Mouse (Mus musculus) macrophage (primary cell): ENCODE results near the gene Cdhr4. TPM values are rescaled to one million over a fixed set of nuclear protein-coding genes. Genes with fewer than 3 reads are reported as not detected.
A peak's percentile ranks its signal among the peaks of the same experiment; 100 is the strongest.

ENCODE experiments used
- H3K27ac ChIP-seq: fragments of 350-480 bp; formaldehyde crosslinking; 2 replicates; pipeline ENCODE4 v1.9.0; 2021
- H3K36me3 ChIP-seq: fragments of 350-480 bp; formaldehyde crosslinking; 2 replicates; pipeline ENCODE4 v1.9.0; 2021; ENCODE audit errors: inconsistent target
- H3K4me3 ChIP-seq: fragments of 350-480 bp; formaldehyde crosslinking; 2 replicates; pipeline ENCODE4 v1.9.0; 2021; ENCODE audit errors: inconsistent target
- H3K79me2 ChIP-seq: fragments of 350-480 bp; formaldehyde crosslinking; 2 replicates; pipeline ENCODE4 v1.9.0; 2021; ENCODE audit errors: inconsistent target
- WGBS: methylation state at CpG from one replicate; pipeline ENCODE4 v1.1.7; 2026; ENCODE audit warnings: inconsistent platforms; ENCODE audit not compliant: missing documents; 5-methylcytosine and 5-hydroxymethylcytosine counted together
- polyA plus RNA-seq: library from polyadenylated mRNA; stranded (reverse); fragments of 250-400 nt; gene quantifications from 3 replicates; pipeline ENCODE4 v1.2.4, GENCODE M21; 2018; ENCODE audit warnings: inconsistent platforms

The Cdhr4 gene
- polyA plus RNA-seq, 1 experiment from 2014 or later = 0.30 TPM

DNA sequence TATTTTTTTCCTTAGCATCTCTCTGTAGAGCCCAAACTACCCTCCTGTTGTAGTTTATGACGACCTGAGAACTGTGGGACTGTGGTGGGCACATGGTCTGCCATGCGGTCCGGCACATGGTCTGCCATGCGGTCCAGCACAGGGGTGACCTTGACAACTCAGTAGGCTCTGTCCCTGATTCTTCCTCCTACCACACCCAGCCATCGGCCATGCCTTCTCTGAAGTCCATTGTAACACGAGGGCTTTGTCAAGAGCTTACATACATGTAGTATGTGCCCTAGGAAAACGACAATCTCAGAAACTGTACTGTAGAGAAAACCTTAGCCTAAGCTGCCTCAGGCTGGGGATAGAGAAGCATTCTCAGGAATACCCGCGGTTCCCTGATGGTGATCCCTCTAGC lies 27.6 kb upstream of the Cdhr4 start:
- H3K27ac ChIP-seq = no peak overlapping the region
- H3K36me3 ChIP-seq = no peaks in the 10 kb centered on the region
- no peaks in the 10 kb centered on the region for H3K79me2 ChIP-seq
- no peak overlapping the region for H3K4me3 ChIP-seq
- 95% methylated on average over 9 of the region's 9 CpGs for WGBS

DNA sequence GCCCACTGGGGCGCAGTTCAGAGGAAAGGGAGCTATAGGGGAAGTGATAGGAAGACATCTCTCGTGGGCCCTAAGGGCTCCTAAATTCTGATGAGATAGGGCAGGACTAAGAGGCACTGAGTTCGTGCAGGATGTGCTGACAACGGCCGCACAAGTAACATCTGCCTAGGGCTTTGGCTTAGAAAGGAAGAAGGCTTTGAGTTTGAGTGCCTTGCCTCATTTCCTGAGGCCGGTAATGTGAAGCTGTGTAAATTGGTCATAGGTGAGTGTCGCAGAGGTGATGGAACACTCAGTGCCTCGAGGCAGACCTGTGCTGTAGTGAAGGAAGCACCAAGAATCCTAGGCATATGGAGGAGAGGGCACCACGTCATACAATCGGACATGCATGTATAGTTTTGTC lies 25.6 kb upstream of the Cdhr4 start:
- 65% methylated on average over 10 of the region's 10 CpGs for WGBS

DNA sequence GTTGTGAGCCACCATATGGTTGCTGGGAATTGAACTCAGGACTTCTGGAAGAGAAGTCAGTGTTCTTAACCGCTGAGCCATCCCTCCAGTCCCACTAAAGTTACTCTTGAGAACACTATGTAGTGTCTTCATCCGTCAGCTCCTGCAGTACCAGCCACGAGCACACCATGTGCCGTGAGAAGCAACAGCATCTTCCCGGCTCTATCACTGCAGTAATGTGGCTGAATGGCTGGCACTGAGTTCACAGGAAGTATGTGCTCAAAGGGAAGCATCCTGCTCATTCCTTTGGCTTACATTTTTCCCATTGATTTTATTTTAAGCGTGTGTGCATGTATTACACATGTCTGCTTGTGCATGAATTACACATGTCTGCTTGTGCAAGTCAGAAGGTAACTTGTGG lies 24.9 kb upstream of the Cdhr4 start:
- H3K36me3 ChIP-seq = no peaks in the 10 kb centered on the region
- H3K27ac ChIP-seq = no peak overlapping the region
- H3K79me2 ChIP-seq = no peaks in the 10 kb centered on the region
- H3K4me3 ChIP-seq = no peak overlapping the region
- 94% methylated on average over 6 of the region's 6 CpGs for WGBS

More for the DNA sequence above, 25.6 kb upstream of the Cdhr4 start:
- Histone ChIP-seq H3K27ac (no peak overlapping the region), H3K4me3 (no peak overlapping the region), H3K79me2 (no peaks in the 10 kb centered on the region), H3K36me3 (no peaks in the 10 kb centered on the region)

DNA sequence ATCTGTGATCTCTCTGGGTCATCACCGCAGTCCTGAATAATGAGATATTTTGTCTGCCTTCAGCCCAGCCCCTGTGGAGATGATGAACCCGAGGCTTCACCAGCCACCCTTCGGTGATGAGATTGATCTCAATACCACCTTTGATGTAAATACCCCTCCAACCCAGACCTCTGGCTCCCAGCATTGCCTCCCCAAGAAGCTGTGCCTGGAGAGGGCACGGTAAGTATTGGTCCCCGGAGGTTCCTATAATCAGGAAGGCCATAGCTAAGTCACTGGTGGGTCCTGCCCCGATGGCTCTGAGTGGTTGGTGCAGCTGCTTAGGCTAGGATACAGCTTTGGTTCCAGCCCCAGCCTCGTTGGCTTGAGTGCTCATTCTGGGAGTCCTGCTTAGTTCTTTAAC lies 23.8 kb upstream of the Cdhr4 start:
- no peak overlapping the region for H3K4me3 ChIP-seq
- H3K79me2 ChIP-seq = no peaks in the 10 kb centered on the region
- no peaks in the 10 kb centered on the region for H3K36me3 ChIP-seq
- H3K27ac ChIP-seq = no peak overlapping the region
- 89% methylated on average over 7 of the region's 7 CpGs for WGBS

DNA sequence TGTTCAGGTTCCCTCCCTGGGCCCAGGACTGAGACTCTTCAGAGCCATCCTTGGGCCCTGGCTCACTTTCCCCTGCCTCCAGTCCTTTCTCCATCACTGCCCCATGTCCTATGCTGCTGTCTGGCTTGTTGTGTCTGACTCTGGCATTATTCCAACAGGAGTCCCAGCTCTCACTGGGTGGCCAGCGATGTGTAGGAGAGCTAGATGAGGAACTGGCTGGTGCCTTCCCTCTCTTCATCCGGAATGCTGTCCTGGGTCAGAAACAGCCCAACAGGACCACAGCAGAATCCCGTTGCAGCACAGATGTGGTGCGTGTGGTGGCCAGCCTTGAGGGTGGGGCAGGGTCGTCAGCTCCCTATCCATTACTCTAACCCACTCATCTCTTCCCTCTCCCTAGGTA lies 22.0 kb upstream of the Cdhr4 start:
- 85% methylated on average over 5 of the region's 5 CpGs for WGBS
- Histone ChIP-seq H3K4me3 (no peak overlapping the region), H3K36me3 (no peaks in the 10 kb centered on the region), H3K79me2 (no peaks in the 10 kb centered on the region), H3K27ac (no peak overlapping the region)

DNA sequence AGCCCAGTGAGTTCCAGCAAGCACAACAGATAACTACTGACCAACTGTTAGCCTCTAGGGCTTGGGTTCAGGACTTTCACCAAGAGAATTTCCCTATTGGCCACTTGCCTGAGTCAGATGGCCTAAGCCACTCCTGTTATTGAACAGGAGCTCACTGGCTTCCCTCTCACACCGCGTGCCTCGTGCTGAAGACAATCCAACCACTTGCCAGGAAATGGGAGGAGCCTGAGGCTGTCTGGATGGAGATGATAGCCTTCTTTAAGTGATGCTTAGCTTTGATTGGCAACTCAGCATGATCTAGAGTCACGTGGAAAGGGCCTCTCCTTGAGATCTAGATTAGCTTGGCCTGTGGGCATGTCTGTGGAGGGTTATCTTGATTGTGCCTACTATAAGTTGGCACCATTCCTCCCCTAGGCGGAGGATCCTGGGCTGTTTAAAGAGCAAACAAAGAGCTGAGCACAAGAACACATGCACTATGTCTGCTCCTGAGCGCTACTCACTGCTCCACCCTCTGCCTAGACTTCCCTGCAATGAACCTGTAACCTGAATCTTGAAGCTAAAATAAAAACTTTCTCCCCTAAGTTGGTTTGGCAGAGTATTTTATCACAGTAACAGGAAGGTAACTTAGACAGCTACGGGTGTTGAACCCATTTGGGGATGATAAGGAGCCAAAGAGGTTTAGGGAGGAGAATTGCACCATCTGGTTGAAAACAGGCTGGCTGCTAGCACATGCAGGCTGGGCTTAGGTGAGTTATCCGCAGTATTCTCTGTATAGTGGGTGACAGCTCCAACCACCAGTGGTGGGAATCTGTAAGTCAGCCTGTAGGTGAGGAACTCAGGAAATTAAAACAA lies 20.4 kb upstream of the Cdhr4 start:
- Histone ChIP-seq H3K27ac (no peak overlapping the region), H3K79me2 (peaks cover 16% of the 10 kb centered on the region), H3K36me3 (peaks cover 3% of the 10 kb centered on the region; the same call in 1 of the 2 replicates), H3K4me3 (no peak overlapping the region)
- 63% methylated on average over 8 of the region's 8 CpGs for WGBS

DNA sequence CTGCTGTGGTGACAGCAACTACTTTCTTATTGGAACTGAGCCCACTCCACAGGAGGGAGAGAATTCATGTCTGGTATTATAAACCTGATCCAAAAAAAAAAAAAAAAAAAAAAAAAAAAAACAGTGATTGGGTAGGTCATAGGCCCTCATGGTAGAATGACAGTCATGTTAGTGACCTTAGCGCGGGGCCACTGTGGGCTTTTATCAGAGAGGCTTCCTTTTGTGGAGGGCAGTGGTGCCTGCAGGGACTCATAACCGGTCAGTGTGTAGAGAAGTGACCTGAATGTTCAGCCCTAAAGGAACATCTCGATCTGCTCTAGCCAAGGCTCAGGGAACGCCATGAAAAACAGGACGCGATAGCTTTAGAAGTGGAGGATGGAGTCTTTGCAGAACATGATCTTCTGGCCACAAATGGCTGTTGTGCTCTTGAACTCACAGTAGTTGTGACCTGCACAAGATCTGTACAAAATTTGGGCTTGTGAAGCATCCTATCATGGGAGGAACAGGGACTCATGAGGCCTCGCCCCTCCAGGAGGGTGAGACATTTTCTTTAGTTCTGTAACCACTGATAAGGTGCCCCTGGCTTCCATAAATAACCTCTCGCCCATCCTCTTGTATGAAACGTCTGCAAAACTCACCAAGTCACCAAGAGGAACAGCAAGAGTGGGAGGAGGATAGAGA lies 17.7 kb upstream of the Cdhr4 start:
- Histone ChIP-seq H3K36me3 (peaks cover 30% of the 10 kb centered on the region), H3K27ac (peak overlapping the region; percentile 91), H3K79me2 (peaks cover 43% of the 10 kb centered on the region), H3K4me3 (peak overlapping the region; percentile 88; the same call in 1 of the 2 replicates)
- 59% methylated on average over 10 of the region's 10 CpGs for WGBS

DNA sequence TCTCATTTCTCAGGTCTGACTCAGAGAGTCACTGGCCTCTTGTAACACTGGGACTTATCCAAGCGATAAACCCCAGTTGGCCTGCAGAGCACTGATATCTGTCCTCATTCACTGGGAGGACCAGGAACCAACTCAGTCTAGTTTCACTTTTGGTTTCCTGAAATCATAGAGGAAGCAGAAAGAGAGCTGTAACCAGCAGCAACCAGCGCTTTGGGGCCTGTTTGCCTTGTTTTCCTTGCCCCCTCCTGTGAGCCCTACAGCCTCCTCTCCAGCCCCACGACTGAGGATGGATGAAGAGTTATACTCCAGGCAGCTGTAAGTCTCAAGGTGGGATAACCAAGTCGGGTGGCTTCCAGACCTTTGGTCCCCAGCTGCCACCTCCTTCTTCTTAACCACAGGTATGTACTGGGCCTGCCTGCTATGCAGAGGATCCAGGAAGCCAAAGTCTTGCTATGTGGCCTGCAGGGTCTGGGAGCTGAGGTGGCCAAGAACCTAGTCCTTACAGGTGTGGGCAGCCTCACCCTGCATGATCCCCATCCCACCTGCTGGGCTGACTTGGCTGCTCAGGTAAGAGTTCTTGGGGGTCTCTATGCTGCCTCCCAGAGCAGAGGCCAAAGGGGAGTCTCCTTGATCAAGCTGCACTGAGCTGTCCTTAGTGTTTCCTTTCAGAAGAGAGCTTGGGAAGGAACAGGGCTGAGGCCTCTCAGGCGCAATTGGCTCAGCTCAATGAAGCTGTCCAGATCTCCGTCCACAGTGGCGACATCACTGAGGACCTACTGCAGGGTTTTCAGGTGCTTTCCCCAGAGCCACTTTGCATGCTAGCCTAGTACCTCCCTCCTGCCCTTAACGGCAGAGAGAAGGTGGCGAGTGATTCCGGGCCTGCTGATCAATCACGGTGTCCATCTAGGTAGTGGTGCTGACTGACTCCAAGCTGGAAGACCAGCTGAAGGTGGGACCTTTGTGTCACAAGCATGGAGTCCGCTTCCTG lies 16.6 kb upstream of the Cdhr4 start, which contains the start of gene Uba7:
Gene Uba7, plus strand, starts transcription at position 107 of the 988 bp plus-strand sequence.
- WGBS = 15% methylated on average over 12 of the region's 12 CpGs
- Histone ChIP-seq H3K79me2 (peaks cover 48% of the 10 kb centered on the region), H3K36me3 (peaks cover 41% of the 10 kb centered on the region), H3K27ac (peak within 1 kb of the TSS; percentile 91), H3K4me3 (peak within 1 kb of the TSS; percentile 88)

DNA sequence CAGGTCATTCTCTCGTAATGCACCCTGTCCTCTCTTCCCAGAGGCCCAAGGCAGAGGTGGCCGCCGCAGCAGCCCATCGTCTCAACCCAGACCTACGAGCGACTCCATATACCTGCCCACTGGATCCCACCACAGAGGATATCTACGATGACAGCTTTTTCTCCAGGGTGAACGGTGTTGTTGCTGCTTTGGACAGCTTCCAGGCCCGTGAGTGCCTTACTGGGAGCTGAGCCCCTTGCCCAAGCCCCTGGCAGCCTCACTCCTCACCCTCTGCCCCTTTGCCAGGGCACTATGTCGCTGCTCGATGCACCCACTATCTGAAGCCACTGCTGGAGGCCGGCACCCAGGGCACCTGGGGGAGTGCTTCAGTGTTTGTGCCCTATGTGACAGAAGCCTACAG lies 13.5 kb upstream of the Cdhr4 start:
- 94% methylated on average over 10 of the region's 12 CpGs for WGBS
- H3K36me3 ChIP-seq = peaks cover 52% of the 10 kb centered on the region
- peaks cover 48% of the 10 kb centered on the region for H3K79me2 ChIP-seq
- no peak overlapping the region for H3K4me3 ChIP-seq
- no peak overlapping the region for H3K27ac ChIP-seq

DNA sequence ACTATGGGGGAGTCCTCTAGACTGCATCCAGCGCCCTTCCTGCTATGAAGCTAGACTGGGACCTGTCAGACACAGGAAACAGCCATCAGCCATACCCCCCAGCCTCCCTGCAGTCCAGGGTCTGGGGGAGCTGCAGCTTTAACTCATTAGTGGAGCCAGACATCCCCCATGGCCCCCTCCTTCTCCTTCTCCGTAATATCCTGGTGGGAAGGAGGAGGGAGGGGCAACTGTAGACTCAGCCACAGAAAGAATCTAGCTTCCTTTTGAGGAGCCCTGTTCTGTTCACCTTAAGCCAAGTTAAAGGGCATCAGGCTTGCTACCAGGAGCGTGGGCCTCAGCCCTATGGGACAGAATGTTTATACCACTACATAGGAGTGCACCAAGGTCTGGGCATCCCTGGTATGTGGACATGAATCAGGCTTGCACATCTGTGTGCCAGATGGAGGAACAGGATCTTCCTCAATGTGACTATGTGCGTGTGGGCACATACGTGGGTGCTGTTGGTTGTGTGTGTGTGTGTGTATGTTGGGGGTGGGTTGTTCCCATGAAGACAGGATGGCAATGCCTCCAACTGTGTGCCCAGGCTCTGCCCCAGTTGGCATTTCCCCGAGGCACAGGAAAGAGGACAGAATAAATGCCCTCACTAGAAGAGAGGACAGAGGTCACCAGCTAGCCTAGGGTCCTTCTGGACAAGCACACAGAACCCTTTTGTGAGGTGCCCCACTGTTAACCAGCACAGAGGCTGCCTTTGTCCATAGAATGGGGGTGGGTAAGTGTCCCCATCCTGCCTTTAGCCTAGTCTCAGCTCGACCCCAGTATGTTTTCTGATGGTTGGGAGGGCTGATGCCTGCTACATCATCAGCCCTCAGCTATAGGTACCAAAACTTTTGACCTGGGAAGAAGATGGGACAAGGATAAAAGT lies 10.4 kb upstream of the Cdhr4 start:
- no peak overlapping the region for H3K4me3 ChIP-seq
- H3K79me2 ChIP-seq = peaks cover 32% of the 10 kb centered on the region
- H3K27ac ChIP-seq = peak overlapping the region; percentile 89
- H3K36me3 ChIP-seq = peaks cover 48% of the 10 kb centered on the region
- 39% methylated on average over 6 of the region's 7 CpGs for WGBS

DNA sequence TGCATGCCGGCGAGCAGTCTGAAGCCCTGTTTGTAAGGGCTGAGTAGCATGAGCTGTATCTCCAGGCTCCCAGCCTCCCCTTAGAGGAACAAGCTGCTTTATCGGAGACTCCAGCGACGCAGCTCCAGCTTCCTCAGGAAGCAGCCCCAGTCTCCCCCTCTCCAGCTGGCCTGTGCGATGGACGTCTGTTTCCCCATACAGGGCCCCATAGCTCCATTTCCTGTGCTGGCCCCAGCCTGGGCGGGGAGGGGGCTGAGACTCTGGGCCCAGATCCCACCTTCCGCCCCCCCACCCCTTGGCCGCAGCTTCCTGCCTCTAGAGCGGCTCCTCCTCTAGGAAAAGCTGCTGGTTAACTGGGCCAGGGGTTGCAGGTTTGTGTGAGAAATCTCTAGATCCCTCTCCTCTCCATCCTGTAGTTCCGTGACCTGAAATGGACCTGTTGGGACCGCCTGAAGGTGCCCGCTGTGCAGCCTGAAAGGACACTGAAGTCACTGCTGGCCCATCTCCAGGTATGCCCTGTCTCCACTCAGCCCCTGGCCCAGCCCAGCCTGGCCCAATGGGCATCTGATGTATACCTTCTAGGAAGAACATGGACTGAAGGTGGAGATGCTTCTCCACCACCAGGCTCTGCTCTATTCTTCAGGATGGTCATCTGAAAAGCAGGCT lies 9.5 kb upstream of the Cdhr4 start, which contains the start of gene Gm20661:
Gene Gm20661, plus strand, starts transcription at position 378 of the 666 bp plus-strand sequence.
- Histone ChIP-seq H3K4me3 (peak within 1 kb of the TSS; percentile 6; the same call in 1 of the 2 replicates), H3K27ac (peak within 1 kb of the TSS; percentile 89), H3K79me2 (peaks cover 23% of the 10 kb centered on the region; the same call in 1 of the 2 replicates), H3K36me3 (peaks cover 40% of the 10 kb centered on the region)
- 3% methylated on average over 11 of the region's 14 CpGs for WGBS

DNA sequence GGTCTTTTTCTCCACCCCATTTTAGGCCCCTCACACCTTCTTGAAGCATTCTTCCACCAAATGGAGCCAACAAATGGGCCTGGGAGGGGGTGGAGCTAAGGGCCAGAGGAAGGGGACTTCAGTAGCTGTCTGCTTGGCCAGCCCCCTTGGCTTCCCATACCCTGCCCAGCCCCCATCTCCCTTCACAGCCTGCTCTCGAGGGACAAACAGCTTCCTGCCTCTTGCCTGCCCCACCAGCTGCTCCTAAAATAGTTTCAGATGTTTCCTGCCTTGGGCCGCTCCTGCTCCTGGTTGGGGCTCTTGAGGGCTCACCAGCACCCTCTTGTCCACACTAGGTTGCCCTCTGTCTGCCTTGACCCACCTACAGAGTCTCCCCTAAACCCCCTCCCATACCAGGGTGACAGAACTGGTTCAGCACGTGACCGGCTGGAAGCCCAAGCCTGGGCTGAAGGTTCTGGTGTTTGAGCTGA lies 8.8 kb upstream of the Cdhr4 start:
- Histone ChIP-seq H3K27ac (peak overlapping the region; percentile 89), H3K36me3 (peaks cover 33% of the 10 kb centered on the region), H3K79me2 (peaks cover 17% of the 10 kb centered on the region; the same call in 1 of the 2 replicates), H3K4me3 (peak overlapping the region; percentile 6; the same call in 1 of the 2 replicates)
- WGBS = 13% methylated on average over 4 of the region's 4 CpGs
